Mouse (Mus musculus) olfactory bulb, adult 2 months (tissue): ENCODE results near the gene Reep3.

Experiments
- CTCF ChIP-seq: fragments of 200-500 bp; IDR thresholded peaks from 2 replicates; pipeline ENCODE4 v1.5.1; 2012; ENCODE audit warnings: low read depth, mild to moderate bottlenecking, low read length, moderate library complexity; ENCODE audit not compliant: insufficient read depth
- POLR2A ChIP-seq: fragments of 200-500 bp; IDR thresholded peaks from 2 replicates; pipeline ENCODE4 v1.6.1; 2012; ENCODE audit warnings: mild to moderate bottlenecking, low read depth, low read length, moderate library complexity; ENCODE audit not compliant: insufficient read depth

DNA sequence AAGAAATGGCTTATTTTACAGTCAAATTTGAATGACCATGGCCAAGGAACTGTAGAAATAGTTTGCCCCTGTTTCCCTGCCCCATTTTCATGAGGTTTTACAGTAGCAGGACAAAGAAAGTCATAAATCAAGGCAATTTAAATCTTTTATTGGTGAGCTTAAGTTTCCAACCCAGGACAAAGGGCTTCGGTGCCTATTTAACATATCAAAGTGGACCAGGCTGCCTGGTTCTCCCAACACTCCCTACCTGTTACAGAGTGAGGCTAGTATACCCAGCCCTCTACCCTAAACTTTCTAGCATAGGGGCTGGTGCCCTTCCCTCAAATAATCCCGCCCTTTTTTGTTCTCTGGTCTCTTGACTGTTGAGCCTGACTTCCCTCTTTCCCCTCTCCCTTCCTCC is 127.2 kb downstream of the Reep3 start:
- no peak for TF ChIP-seq CTCF
- TF ChIP-seq POLR2A = no peak
